Mouse (Mus musculus) hindbrain, embryonic 11.5 days (tissue): Measurements from ENCODE around the gene Ostf1. TPM values are rescaled to one million over a fixed set of nuclear protein-coding genes. Genes with fewer than 3 reads are reported as not detected.

ENCODE experiments used
- ATAC-seq: fragments of 200-750 bp; cut with Nextera tagmentation; 2 replicates; pipeline ENCODE4 v1.8.0; 2017; ENCODE audit warnings: mild to moderate bottlenecking, moderate TSS enrichment, moderate library complexity; ENCODE audit not compliant: low FRiP score
- DNase-seq: peaks from one replicate; pipeline ENCODE4 v3.0.0-alpha.2; 2015; ENCODE audit warnings: low spot score
- H3K27ac ChIP-seq: fragments of 300-500 bp; sonication (generic); 2 replicates; pipeline ENCODE4 v1.5.1; 2014; ENCODE audit warnings: mild to moderate bottlenecking, low read depth, low read length
- H3K27me3 ChIP-seq: fragments of 300-500 bp; sonication (generic); 2 replicates; pipeline ENCODE4 v1.6.1; 2014; ENCODE audit warnings: mild to moderate bottlenecking, low read length, moderate library complexity, mixed read lengths; ENCODE audit not compliant: control insufficient read depth, insufficient read depth
- H3K36me3 ChIP-seq: fragments of 300-500 bp; sonication (generic); 2 replicates; pipeline ENCODE4 v1.6.1; 2014; ENCODE audit warnings: mild to moderate bottlenecking, low read length, moderate library complexity, mixed read lengths; ENCODE audit not compliant: control insufficient read depth, insufficient read depth
- H3K4me1 ChIP-seq: fragments of 300-500 bp; sonication (generic); replicated peaks from 2 replicates; pipeline ENCODE4 v1.6.1; 2014; ENCODE audit warnings: low read length, mixed read lengths; ENCODE audit not compliant: control insufficient read depth, insufficient read depth
- H3K4me2 ChIP-seq: fragments of 300-500 bp; sonication (generic); replicated peaks from 2 replicates; pipeline ENCODE4 v1.6.1; 2014; ENCODE audit warnings: mild to moderate bottlenecking, low read depth, low read length
- H3K4me3 ChIP-seq: fragments of 300-500 bp; sonication (generic); 2 replicates; pipeline ENCODE4 v1.5.1; 2014; ENCODE audit warnings: low read depth, low read length
- H3K9ac ChIP-seq: fragments of 300-500 bp; sonication (generic); 2 replicates; pipeline ENCODE4 v1.6.1; 2014; ENCODE audit warnings: low read depth, low read length
- H3K9me3 ChIP-seq: fragments of 300-500 bp; sonication (generic); 2 replicates; pipeline ENCODE4 v1.6.1; 2016; ENCODE audit warnings: low read length; ENCODE audit not compliant: control insufficient read depth
- WGBS: fragments of 180-500 bp; shearing (Covaris S2); extraction: QIAGEN DNeasy Blood & Tissue Kit; methylation state at CpG from one replicate; pipeline ENCODE4 v1.1.7; 2014; 5-methylcytosine and 5-hydroxymethylcytosine counted together
- polyA plus RNA-seq: library from polyadenylated mRNA; unstranded; fragments of >200 nt; fragmentation: Nextera tagmentation; extraction: Ambion mirVana; gene quantifications from 2 replicates; pipeline ENCODE4 v1.2.1, GENCODE M21; 2014

Ostf1 gene
- polyA plus RNA-seq, 1 experiment from 2014 or later, result 49.4 TPM

DNA sequence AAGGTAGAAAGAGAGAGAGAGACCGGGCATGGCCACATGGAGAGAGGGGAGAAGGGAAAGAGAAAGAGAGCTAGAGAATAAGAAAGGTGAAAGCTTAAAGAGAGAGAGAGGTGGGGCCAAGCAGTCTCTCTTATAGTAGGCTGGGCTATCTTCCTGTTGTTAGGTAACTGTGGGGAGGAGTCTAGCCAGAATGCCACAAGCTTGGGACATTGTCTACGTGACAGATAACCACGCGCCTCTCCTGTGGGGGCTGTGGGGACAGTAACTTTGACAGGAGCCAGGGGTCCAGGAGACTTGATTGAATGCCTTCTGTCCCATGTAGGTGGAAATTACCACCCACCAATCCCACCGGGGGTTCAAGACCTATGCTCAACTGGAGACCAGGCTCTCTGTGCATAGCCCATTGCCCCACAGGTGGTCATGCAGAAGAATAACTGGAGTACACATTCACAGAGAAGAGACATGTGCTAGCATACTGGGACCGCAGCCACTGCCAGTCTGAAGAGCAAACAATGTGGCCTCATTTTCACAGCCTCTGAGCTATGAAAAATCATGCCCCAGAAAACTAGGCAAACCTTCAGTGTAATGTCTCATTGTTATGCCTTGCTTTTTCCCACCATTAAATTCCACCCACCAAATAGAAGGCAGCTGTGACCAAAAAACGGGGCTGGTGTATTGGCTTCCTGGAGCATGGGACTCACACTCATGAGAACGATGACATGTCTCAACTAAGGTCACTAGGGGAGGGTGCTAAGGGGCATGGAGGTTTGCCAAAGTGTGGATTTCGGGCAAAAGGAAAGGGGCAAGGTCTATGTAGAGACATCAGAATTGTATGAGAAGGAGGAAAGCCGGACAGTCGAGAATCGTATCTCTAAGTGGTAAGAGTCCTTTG is 63.4 kb downstream of the Ostf1 start:
- no peaks in the 10 kb centered on the region for H3K27me3 ChIP-seq
- no peak overlapping the region for H3K9ac ChIP-seq
- no peaks in the 10 kb centered on the region for H3K4me1 ChIP-seq
- no peak overlapping the region for H3K4me3 ChIP-seq
- H3K36me3 ChIP-seq, result no peaks in the 10 kb centered on the region
- no peak overlapping the region for H3K27ac ChIP-seq
- H3K9me3 ChIP-seq, result no peaks in the 10 kb centered on the region
- DNase-seq (no peak), ATAC-seq (no peak)
- WGBS, result 91% methylated on average over 12 of the region's 12 CpGs
- H3K4me2 ChIP-seq, result no peak overlapping the region

DNA sequence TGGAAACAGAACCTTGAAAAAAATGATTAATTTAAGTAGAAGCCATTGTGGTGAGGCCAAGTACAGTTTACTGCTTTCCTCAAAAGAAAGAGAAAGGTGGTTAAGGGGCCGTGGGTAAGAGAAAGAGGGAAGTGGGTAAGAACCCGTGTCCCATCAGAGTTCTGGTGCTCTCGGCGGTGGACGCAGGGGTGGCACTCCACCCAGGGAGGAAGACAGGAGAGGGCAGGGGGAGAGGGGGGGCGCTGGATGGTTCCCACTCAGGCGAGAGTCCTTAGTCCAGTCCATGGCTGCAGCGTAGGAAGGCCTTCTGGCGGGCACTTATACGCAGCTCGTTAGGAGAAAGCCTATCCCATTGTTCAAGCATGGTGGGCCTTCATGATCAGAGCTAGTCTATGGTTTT is 64.1 kb downstream of the Ostf1 start:
- no peak for ATAC-seq
- Histone ChIP-seq H3K36me3 (no peaks in the 10 kb centered on the region), H3K4me2 (no peak overlapping the region), H3K4me1 (no peaks in the 10 kb centered on the region), H3K9me3 (no peaks in the 10 kb centered on the region), H3K27me3 (no peaks in the 10 kb centered on the region), H3K27ac (no peak overlapping the region), H3K9ac (no peak overlapping the region), H3K4me3 (no peak overlapping the region)
- 92% methylated on average over 11 of the region's 11 CpGs for WGBS
- no peak for DNase-seq

DNA sequence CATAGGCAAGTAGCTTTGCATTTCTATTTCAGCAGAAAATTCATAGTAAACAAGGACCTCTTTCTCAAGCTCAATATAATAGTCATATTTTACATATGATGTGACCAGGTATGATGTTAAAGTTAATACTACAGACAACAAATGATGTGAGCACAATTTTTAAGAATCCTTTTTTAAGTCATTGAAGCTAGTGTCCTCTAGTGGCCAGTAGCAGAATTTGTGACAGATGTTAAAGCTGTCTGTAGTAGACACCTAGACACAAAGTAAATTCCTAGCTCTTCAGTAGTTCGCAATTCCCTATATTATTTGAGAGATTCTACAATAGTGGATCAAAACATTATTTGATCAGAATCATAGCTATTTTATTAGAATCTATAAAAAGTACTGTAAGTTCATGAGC is 73.9 kb downstream of the Ostf1 start:
- WGBS, result 83% methylated on average over 1 of the region's 1 CpGs
- ATAC-seq (no peak), DNase-seq (no peak)
- Histone ChIP-seq H3K4me3 (no peak overlapping the region), H3K9ac (no peak overlapping the region), H3K27ac (no peak overlapping the region), H3K4me1 (no peaks in the 10 kb centered on the region), H3K27me3 (no peaks in the 10 kb centered on the region), H3K9me3 (no peaks in the 10 kb centered on the region), H3K36me3 (no peaks in the 10 kb centered on the region), H3K4me2 (no peak overlapping the region)

DNA sequence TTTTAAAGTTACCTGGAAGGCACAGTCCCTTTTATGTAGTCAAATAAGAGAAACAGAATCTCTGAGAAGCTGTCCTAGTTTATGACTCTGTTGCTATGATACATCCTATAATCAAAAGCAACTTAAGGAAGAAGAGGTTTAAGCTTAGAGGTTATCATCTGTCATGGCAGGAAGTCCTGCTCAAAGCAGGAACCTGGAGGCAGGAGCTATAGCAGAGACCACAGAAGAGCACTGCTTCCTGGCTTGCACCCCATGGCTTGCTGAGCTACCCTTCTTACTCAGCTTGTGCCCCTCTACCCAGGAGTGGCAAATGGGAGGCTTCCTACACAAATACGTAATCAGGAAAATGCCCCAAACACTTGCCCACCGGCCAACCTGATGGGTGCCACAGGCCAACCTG is 76.0 kb downstream of the Ostf1 start:
- Histone ChIP-seq H3K27ac (no peak overlapping the region), H3K4me3 (no peak overlapping the region), H3K36me3 (no peaks in the 10 kb centered on the region), H3K4me2 (no peak overlapping the region), H3K9ac (no peak overlapping the region), H3K4me1 (no peaks in the 10 kb centered on the region), H3K27me3 (no peaks in the 10 kb centered on the region), H3K9me3 (no peaks in the 10 kb centered on the region)
- WGBS, result 91% methylated on average over 2 of the region's 2 CpGs
- ATAC-seq, result no peak
- DNase-seq, result no peak

DNA sequence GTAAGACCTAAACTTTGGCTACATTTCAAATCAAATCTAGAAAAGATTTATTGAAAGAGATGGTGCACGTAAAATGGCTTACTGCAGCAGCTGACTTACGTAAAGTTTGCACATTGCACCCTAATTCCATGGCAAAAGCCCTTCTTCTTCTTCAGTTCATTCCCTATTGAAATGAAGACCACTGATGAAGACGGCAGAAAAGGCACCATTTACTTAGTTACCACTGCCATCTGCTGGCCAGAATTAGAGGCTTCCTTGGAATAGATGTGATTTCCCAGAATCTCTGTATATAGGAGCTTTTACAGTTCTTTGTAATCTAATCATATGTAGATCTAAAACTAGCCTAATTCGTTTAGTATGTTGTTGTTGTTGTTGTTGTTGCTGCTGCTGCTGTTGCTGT is 83.0 kb downstream of the Ostf1 start:
- Histone ChIP-seq H3K27ac (no peak overlapping the region), H3K36me3 (no peaks in the 10 kb centered on the region), H3K4me3 (no peak overlapping the region), H3K4me1 (no peaks in the 10 kb centered on the region), H3K27me3 (no peaks in the 10 kb centered on the region), H3K4me2 (no peak overlapping the region), H3K9me3 (no peaks in the 10 kb centered on the region), H3K9ac (no peak overlapping the region)
- ATAC-seq (peak; percentile 30; the same call in 1 of the 2 replicates), DNase-seq (peak; percentile 80)
- 14% methylated on average over 4 of the region's 4 CpGs for WGBS

Other genes with a start within 250 kb of the Ostf1 start
- gene Nmrk1, start 127 bp upstream of the Ostf1 start, polyA plus RNA-seq, result 6.4 and 8.8 TPM in 2 replicates
- gene Carnmt1, start 38.9 kb upstream of the Ostf1 start, polyA plus RNA-seq, result 25.1 and 30.9 TPM in 2 replicates
- gene D030056L22Rik, start 81.4 kb upstream of the Ostf1 start, polyA plus RNA-seq, result 78.6 and 92.3 TPM in 2 replicates
- gene Trpm6, start 118.2 kb upstream of the Ostf1 start, polyA plus RNA-seq, result 0.25 and 0.43 TPM in 2 replicates